In the genomic region with DNA sequence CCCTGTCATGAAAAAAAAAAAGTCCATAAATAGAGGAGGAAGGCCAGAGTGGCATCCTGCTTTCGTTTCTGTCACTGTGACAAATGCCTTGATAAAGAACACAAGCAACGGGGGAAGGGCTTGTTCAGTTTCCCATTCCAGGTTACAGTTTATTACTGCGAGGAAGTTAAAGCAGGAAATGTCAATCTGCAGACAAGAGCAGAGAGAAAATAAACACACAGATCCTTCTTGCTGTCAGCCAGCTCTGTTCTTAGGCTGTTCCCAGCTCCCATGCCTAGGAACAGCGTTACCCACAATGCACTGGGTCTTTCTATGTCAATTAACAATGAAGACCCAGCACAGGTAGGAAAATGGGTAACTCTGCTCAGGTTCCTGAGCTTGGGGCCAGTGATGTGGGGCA, we compare ENCODE assay signal across 9 mouse cellular contexts. TPM values are rescaled to one million over a fixed set of nuclear protein-coding genes. Genes with fewer than 3 reads are reported as not detected.
DNase-seq lines count a peak whose midpoint lies in the region; ATAC-seq and TF ChIP-seq lines count a peak whose summit lies in the region.
"Had no signal": no experiment of that assay in that cellular context is flagged by ENCODE, and none has a peak within 500 bp of the region (broad histone marks: within the 10 kb centered on the region; RNA-seq: fewer than 3 reads in every experiment).

No protein-coding gene starts in this region.

- H3K9me3 ChIP-seq in intestine, embryonic 14.5 days (ENCODE audit: control insufficient read depth, low read length): no peaks in the 10 kb centered on the region
- H3K9me3 ChIP-seq in liver, embryonic 15.5 days (replicated peaks): no peaks in the 10 kb centered on the region

- H3K4me1 ChIP-seq in heart, adult 2 months (ENCODE audit: control insufficient read depth, insufficient read depth, low read length): peaks cover 13% of the 10 kb centered on the region
- H3K4me1 ChIP-seq in brown adipose tissue, adult 24 weeks (ENCODE audit: control insufficient read depth, insufficient read depth, insufficient read length, low read length): peaks cover 7% of the 10 kb centered on the region
- H3K4me1 ChIP-seq in intestine, embryonic 14.5 days (replicated peaks; ENCODE audit: control insufficient read depth, insufficient read depth, low read length): peaks cover 25% of the 10 kb centered on the region
- peaks cover 26% of the 10 kb centered on the region for H3K4me1 ChIP-seq in liver, embryonic 15.5 days (replicated peaks)

- H3K36me3 ChIP-seq in heart, adult 2 months (ENCODE audit: control insufficient read depth, insufficient read depth, low read length): no peaks in the 10 kb centered on the region
- peaks cover 9% of the 10 kb centered on the region for H3K36me3 ChIP-seq in intestine, embryonic 14.5 days (ENCODE audit: control insufficient read depth, insufficient read depth, low read length)
- H3K36me3 ChIP-seq in liver, embryonic 15.5 days (replicated peaks): no peaks in the 10 kb centered on the region

- TF ChIP-seq CTCF in heart, adult 2 months (IDR thresholded peaks at IDR 0.05): no peak

- WGBS in heart, adult 2 months: 24% methylated on average over 4 of the region's 4 CpGs
- WGBS in intestine, embryonic 14.5 days: 18% methylated on average over 4 of the region's 4 CpGs
- 12% methylated on average over 4 of the region's 4 CpGs for WGBS in liver, embryonic 15.5 days (ENCODE audit: insufficient replicate concordance)

- no peak for TF ChIP-seq EP300 in heart, adult 2 months (IDR thresholded peaks at IDR 0.05; ENCODE audit: insufficient read depth, low read depth, low read length)

- TF ChIP-seq POLR2A in heart, adult 2 months (IDR thresholded peaks at IDR 0.05; ENCODE audit: insufficient read depth, low read depth, low read length): peak; percentile 29; the same call in 1 of the 2 replicates

- H3K4me3 ChIP-seq in heart, adult 2 months: no peak overlapping the region
- H3K4me3 ChIP-seq in brown adipose tissue, adult 24 weeks (ENCODE audit: insufficient read depth, low read depth, low read length): no peak overlapping the region
- H3K4me3 ChIP-seq in intestine, embryonic 14.5 days (ENCODE audit: low read depth, low read length): no peak overlapping the region
- no peak overlapping the region for H3K4me3 ChIP-seq in liver, embryonic 15.5 days (replicated peaks)

- intact Hi-C loops in heart, adult 2 months (cut with DNase I): no loop called here

- no peaks in the 10 kb centered on the region for H3K27me3 ChIP-seq in heart, adult 2 months (ENCODE audit: control insufficient read depth, insufficient read depth, low read length)
- H3K27me3 ChIP-seq in intestine, embryonic 14.5 days (replicated peaks; ENCODE audit: control insufficient read depth, insufficient read depth, low read length): no peaks in the 10 kb centered on the region
- peaks cover 22% of the 10 kb centered on the region for H3K27me3 ChIP-seq in liver, embryonic 15.5 days

- DNase-seq in heart, adult 2 months: no peak
- DNase-seq in heart, adult 18-20 months: no peak
- DNase-seq in intestine, embryonic 14.5 days (ENCODE audit: low spot score): no peak
- no peak for DNase-seq in layer of hippocampus, adult 9-11 months
- DNase-seq in layer of hippocampus, adult 8-10 months (ENCODE audit: low spot score in 2 of 2): no peak
- no peak for DNase-seq in thymus, postnatal 25 days
- DNase-seq: right cerebral cortex, postnatal 25 days had no signal

- no peak for ATAC-seq in intestine, embryonic 14.5 days (replicated peaks; ENCODE audit: low FRiP score, low TSS enrichment, low read depth)
- no peak for ATAC-seq in liver, embryonic 15.5 days (ENCODE audit: insufficient read depth)

- H3K27ac ChIP-seq in heart, adult 2 months: peak overlapping the region; percentile 51
- peak overlapping the region; percentile 39; the same call in 1 of the 2 replicates for H3K27ac ChIP-seq in brown adipose tissue, adult 24 weeks (replicated peaks; ENCODE audit: low read depth, low read length)
- H3K27ac ChIP-seq in intestine, embryonic 14.5 days (ENCODE audit: low read depth): peak overlapping the region; percentile 77
- H3K27ac ChIP-seq in liver, embryonic 15.5 days (replicated peaks): peak overlapping the region; percentile 64

- H3K4me2 ChIP-seq in intestine, embryonic 14.5 days (ENCODE audit: low read length): no peak overlapping the region
- H3K4me2 ChIP-seq in liver, embryonic 15.5 days: no peak overlapping the region

- H3K79me2 ChIP-seq in heart, adult 2 months (replicated peaks; ENCODE audit: control insufficient read depth, insufficient read depth, low read length): no peaks in the 10 kb centered on the region

- H3K9ac ChIP-seq in heart, adult 2 months (ENCODE audit: low read depth, low read length): no peak overlapping the region
- no peak overlapping the region for H3K9ac ChIP-seq in intestine, embryonic 14.5 days (ENCODE audit: low read length)
- no peak overlapping the region for H3K9ac ChIP-seq in liver, embryonic 15.5 days

RNA-seq across cellular contexts. Expression of gene Eva1b, which starts 7.6 kb away (rescaled TPM):
- total RNA-seq in heart, adult 2 months (2021): 10 to 100 TPM in 1 of 2 experiments, 1 to 10 TPM in 1; 9.5 to 11.9 TPM
- polyA plus RNA-seq in heart, adult 2 months (2012; rRNA removed): 15.2 and 19.7 TPM in 2 replicates
- total RNA-seq in heart, adult 18-20 months (2021): 1 to 10 TPM; 8.8 to 9.5 TPM
- polyA plus RNA-seq in brown adipose tissue, adult 24 weeks (2012; ENCODE audit: insufficient read depth, insufficient read length, missing spikeins): 8.6 and 13.5 TPM in 2 replicates
- 61.0 and 63.2 TPM in 2 replicates for polyA plus RNA-seq in intestine, embryonic 14.5 days (2014; fragmentation: Nextera tagmentation; extraction: Ambion mirVana)
- 12.5 and 14.0 TPM in 2 replicates for polyA plus RNA-seq in liver, embryonic 15.5 days (2015; fragmentation: Nextera tagmentation; extraction: Ambion mirVana)
- total RNA-seq in layer of hippocampus, adult 8-10 months (2022): 1 to 10 TPM; 2.5 to 4.8 (median 3.3) TPM

RNA-seq across cellular contexts. Expression of gene Sh3d21, which starts 8.1 kb away (rescaled TPM):
- 1 to 10 TPM; 1.5 to 2.7 TPM for total RNA-seq in heart, adult 2 months (2021)
- polyA plus RNA-seq in heart, adult 2 months (2012; rRNA removed): 1.9 and 2.0 TPM in 2 replicates
- total RNA-seq in heart, adult 18-20 months (2021): 1 to 10 TPM; 1.3 to 2.4 TPM
- 2.1 and 3.5 TPM in 2 replicates for polyA plus RNA-seq in brown adipose tissue, adult 24 weeks (2012; ENCODE audit: insufficient read depth, insufficient read length, missing spikeins)
- polyA plus RNA-seq in intestine, embryonic 14.5 days (2014; fragmentation: Nextera tagmentation; extraction: Ambion mirVana): 7.4 and 7.9 TPM in 2 replicates
- 1.4 and 1.6 TPM in 2 replicates for polyA plus RNA-seq in liver, embryonic 15.5 days (2015; fragmentation: Nextera tagmentation; extraction: Ambion mirVana)
- total RNA-seq in layer of hippocampus, adult 8-10 months (2022): 1 to 10 TPM in 3 of 4 experiments, under 1 TPM in 1; 0.68 to 1.3 (median 1.1) TPM

RNA-seq across cellular contexts. Expression of gene Thrap3, which starts 47.4 kb away (rescaled TPM):
- 100 to 1,000 TPM; 100 to 118 TPM for total RNA-seq in heart, adult 2 months (2021)
- polyA plus RNA-seq in heart, adult 2 months (2012; rRNA removed): 37.9 and 61.4 TPM in 2 replicates
- 100 to 1,000 TPM in 1 of 2 experiments, 10 to 100 TPM in 1; 86.5 to 116 TPM for total RNA-seq in heart, adult 18-20 months (2021)
- 65.6 and 120 TPM in 2 replicates for polyA plus RNA-seq in brown adipose tissue, adult 24 weeks (2012; ENCODE audit: insufficient read depth, insufficient read length, missing spikeins)
- 206 TPM in 2 replicates for polyA plus RNA-seq in intestine, embryonic 14.5 days (2014; fragmentation: Nextera tagmentation; extraction: Ambion mirVana)
- 79.2 and 82.0 TPM in 2 replicates for polyA plus RNA-seq in liver, embryonic 15.5 days (2015; fragmentation: Nextera tagmentation; extraction: Ambion mirVana)
- total RNA-seq in layer of hippocampus, adult 8-10 months (2022): 100 to 1,000 TPM; 151 to 172 (median 170) TPM

RNA-seq across cellular contexts. Expression of gene Stk40, which starts 51.4 kb away (rescaled TPM):
- 10 to 100 TPM; 41.6 to 53.8 TPM for total RNA-seq in heart, adult 2 months (2021)
- 36.3 and 36.7 TPM in 2 replicates for polyA plus RNA-seq in heart, adult 2 months (2012; rRNA removed)
- 10 to 100 TPM; 41.4 to 52.6 TPM for total RNA-seq in heart, adult 18-20 months (2021)
- 53.8 and 65.5 TPM in 2 replicates for polyA plus RNA-seq in brown adipose tissue, adult 24 weeks (2012; ENCODE audit: insufficient read depth, insufficient read length, missing spikeins)
- polyA plus RNA-seq in intestine, embryonic 14.5 days (2014; fragmentation: Nextera tagmentation; extraction: Ambion mirVana): 22.5 and 23.8 TPM in 2 replicates
- polyA plus RNA-seq in liver, embryonic 15.5 days (2015; fragmentation: Nextera tagmentation; extraction: Ambion mirVana): 13.1 and 15.5 TPM in 2 replicates
- 10 to 100 TPM; 25.4 to 36.5 (median 31.1) TPM for total RNA-seq in layer of hippocampus, adult 8-10 months (2022)

RNA-seq across cellular contexts. Expression of gene Lsm10, which starts 58.8 kb away (rescaled TPM):
- total RNA-seq in heart, adult 2 months (2021): 10 to 100 TPM; 17.0 to 18.9 TPM
- polyA plus RNA-seq in heart, adult 2 months (2012; rRNA removed): 33.1 and 33.8 TPM in 2 replicates
- total RNA-seq in heart, adult 18-20 months (2021): 10 to 100 TPM; 13.3 to 15.3 TPM
- polyA plus RNA-seq in brown adipose tissue, adult 24 weeks (2012; ENCODE audit: insufficient read depth, insufficient read length, missing spikeins): 19.2 and 24.1 TPM in 2 replicates
- 55.6 and 58.5 TPM in 2 replicates for polyA plus RNA-seq in intestine, embryonic 14.5 days (2014; fragmentation: Nextera tagmentation; extraction: Ambion mirVana)
- polyA plus RNA-seq in liver, embryonic 15.5 days (2015; fragmentation: Nextera tagmentation; extraction: Ambion mirVana): 25.5 and 26.7 TPM in 2 replicates
- 10 to 100 TPM; 14.3 to 17.5 (median 16.1) TPM for total RNA-seq in layer of hippocampus, adult 8-10 months (2022)
